Mouse (Mus musculus) mouse trophoblast stem cell (cell line): ENCODE results near the gene Nrn1.

ENCODE experiments used
- in situ Hi-C, 2 experiments: fragments of 300-500 bp; cut with MseI, MboI; formaldehyde crosslinking; loops; 2 replicates in 1 of 2; 3 replicates in 1 of 2; pipeline ENCODE4 v1.15.1; 2025

The Nrn1 gene

GRCm38 (mm10) chr13:36724533-36725470, 10.1 kb downstream of the Nrn1 start:
- in situ Hi-C loops: no loop called here

GRCm38 (mm10) chr13:36723726-36724300, 11.1 kb downstream of the Nrn1 start:
- in situ Hi-C loops: no loop called here

- in situ Hi-C loops: no loop called here
Observed at GRCm38 (mm10) chr13:36722309-36722708, 12.6 kb downstream of the Nrn1 start.

- in situ Hi-C loops: no loop called here
Observed at GRCm38 (mm10) chr13:36720297-36721017, 14.5 kb downstream of the Nrn1 start.

- in situ Hi-C loops: no loop called here
Observed at GRCm38 (mm10) chr13:36717376-36717775, 17.6 kb downstream of the Nrn1 start.

GRCm38 (mm10) chr13:36716708-36717107, 18.2 kb downstream of the Nrn1 start:
- in situ Hi-C loops: no loop called here

- in situ Hi-C loops: no loop called here
Observed at GRCm38 (mm10) chr13:36714101-36714500, 20.8 kb downstream of the Nrn1 start.

- in situ Hi-C loops: no loop called here
Observed at GRCm38 (mm10) chr13:36707088-36707690, 27.7 kb downstream of the Nrn1 start.

- in situ Hi-C loops: no loop called here
Observed at GRCm38 (mm10) chr13:36696351-36696771, 38.6 kb downstream of the Nrn1 start.

- in situ Hi-C loops: no loop called here
Observed at GRCm38 (mm10) chr13:36695516-36696201, 39.3 kb downstream of the Nrn1 start.

GRCm38 (mm10) chr13:36683581-36683980, 51.4 kb downstream of the Nrn1 start:
- in situ Hi-C loops: no loop called here

GRCm38 (mm10) chr13:36680690-36681355, 54.1 kb downstream of the Nrn1 start:
- in situ Hi-C loops: no loop called here

GRCm38 (mm10) chr13:36679345-36679744, 55.6 kb downstream of the Nrn1 start:
- in situ Hi-C loops: no loop called here
